Mouse (Mus musculus) cerebellum, adult 18-20 months (tissue): ENCODE results near the gene Pcdh20.

Experiments used
- DNase-seq, 2 experiments: peaks; one replicate each; pipeline ENCODE4 v3.0.0; 2021

Pcdh20 gene

GRCm38 (mm10) chr14:88470495-88471434, at the start of gene Pcdh20:
Gene Pcdh20, minus strand, starts transcription at chr14:88471396.
- peak; percentile 7 to 15 for DNase-seq

GRCm38 (mm10) chr14:88479909-88480308, 8.7 kb upstream of the Pcdh20 start:
- peak in 1 of 2 experiments; percentile 6 for DNase-seq

- DNase-seq, result no peak
These were observed 1.2 kb downstream of the Pcdh20 start for GRCm38 (mm10) chr14:88469956-88470355.

- DNase-seq, result peak in 1 of 2 experiments; percentile 4
These were observed 1.8 kb downstream of the Pcdh20 start for GRCm38 (mm10) chr14:88469361-88469760.

GRCm38 (mm10) chr14:88466416-88466815, 4.8 kb downstream of the Pcdh20 start:
- no peak for DNase-seq

GRCm38 (mm10) chr14:88464356-88464755, 6.8 kb downstream of the Pcdh20 start:
- no peak for DNase-seq

- DNase-seq, result no peak
These were observed 7.8 kb downstream of the Pcdh20 start for GRCm38 (mm10) chr14:88463357-88463756.

GRCm38 (mm10) chr14:88462944-88463343, 8.3 kb downstream of the Pcdh20 start:
- DNase-seq, result no peak

GRCm38 (mm10) chr14:88460705-88461104, 10.5 kb downstream of the Pcdh20 start:
- no peak for DNase-seq

GRCm38 (mm10) chr14:88443304-88443703, 27.9 kb downstream of the Pcdh20 start:
- no peak for DNase-seq

- no peak for DNase-seq
These were observed 41.8 kb downstream of the Pcdh20 start for GRCm38 (mm10) chr14:88429393-88429792.

- DNase-seq, result no peak
These were observed 43.8 kb downstream of the Pcdh20 start for GRCm38 (mm10) chr14:88427370-88427769.
